Mouse (Mus musculus) stomach, postnatal 0 days (tissue): ENCODE measurements around the gene Pwwp2b. TPM values are rescaled to one million over a fixed set of nuclear protein-coding genes. Genes with fewer than 3 reads are reported as not detected.

Experiments used
- ATAC-seq: fragments of 200-750 bp; cut with Nextera tagmentation; 2 replicates; pipeline ENCODE4 v1.8.0; 2017; ENCODE audit not compliant: low FRiP score, low TSS enrichment
- DNase-seq: peaks from one replicate; pipeline ENCODE4 v3.0.0-alpha.2; 2016; ENCODE audit warnings: low spot score
- H3K27ac ChIP-seq: fragments of 300-500 bp; sonication (generic); replicated peaks from 2 replicates; pipeline ENCODE4 v1.5.1; 2014; ENCODE audit warnings: mild to moderate bottlenecking, control low read depth
- H3K27me3 ChIP-seq: fragments of 300-500 bp; sonication (generic); 2 replicates; pipeline ENCODE4 v1.6.1; 2014; ENCODE audit warnings: low read length; ENCODE audit not compliant: control insufficient read depth, insufficient read depth
- H3K36me3 ChIP-seq: fragments of 300-500 bp; sonication (generic); 2 replicates; pipeline ENCODE4 v1.6.1; 2014; ENCODE audit warnings: low read length, mixed read lengths; ENCODE audit not compliant: control insufficient read depth, insufficient read depth
- H3K4me1 ChIP-seq: fragments of 300-500 bp; sonication (generic); replicated peaks from 2 replicates; pipeline ENCODE4 v1.6.1; 2014; ENCODE audit warnings: antibody characterized with exemption; ENCODE audit not compliant: control insufficient read depth, insufficient read depth
- H3K4me2 ChIP-seq: fragments of 300-500 bp; sonication (generic); replicated peaks from 2 replicates; pipeline ENCODE4 v1.6.1; 2014; ENCODE audit warnings: low read depth, mild to moderate bottlenecking, control low read depth, moderate library complexity
- H3K4me3 ChIP-seq: fragments of 300-500 bp; sonication (generic); 2 replicates; pipeline ENCODE4 v1.5.1; 2014; ENCODE audit warnings: low read depth, low read length, control low read depth
- H3K9ac ChIP-seq: fragments of 300-500 bp; sonication (generic); 2 replicates; pipeline ENCODE4 v1.6.1; 2014; ENCODE audit warnings: mild to moderate bottlenecking, low read length, control low read depth, mixed read lengths
- H3K9me3 ChIP-seq: fragments of 300-500 bp; sonication (generic); 2 replicates; pipeline ENCODE4 v1.6.1; 2016; ENCODE audit warnings: low read length; ENCODE audit not compliant: control insufficient read depth
- CTCF ChIP-seq: IDR thresholded peaks from 2 replicates; pipeline ENCODE4 v1.5.1; 2016; ENCODE audit warnings: antibody characterized with exemption, low read depth, mild to moderate bottlenecking, moderate library complexity
- EP300 ChIP-seq: optimal IDR thresholded peaks from 2 replicates; pipeline ENCODE3; 2016; ENCODE audit warnings: antibody characterized with exemption
- WGBS: fragments of 180-500 bp; shearing (Covaris S2); extraction: QIAGEN DNeasy Blood & Tissue Kit; methylation state at CpG from one replicate; pipeline ENCODE4 v1.1.7; 2014; 5-methylcytosine and 5-hydroxymethylcytosine counted together
- polyA plus RNA-seq: library from polyadenylated mRNA; unstranded; fragments of >200 nt; fragmentation: Nextera tagmentation; extraction: Ambion mirVana; gene quantifications from 2 replicates; pipeline ENCODE4 v1.2.1, GENCODE M21; 2015

Gene Pwwp2b
- polyA plus RNA-seq, 1 experiment from 2014 or later: 16.0 TPM

DNA sequence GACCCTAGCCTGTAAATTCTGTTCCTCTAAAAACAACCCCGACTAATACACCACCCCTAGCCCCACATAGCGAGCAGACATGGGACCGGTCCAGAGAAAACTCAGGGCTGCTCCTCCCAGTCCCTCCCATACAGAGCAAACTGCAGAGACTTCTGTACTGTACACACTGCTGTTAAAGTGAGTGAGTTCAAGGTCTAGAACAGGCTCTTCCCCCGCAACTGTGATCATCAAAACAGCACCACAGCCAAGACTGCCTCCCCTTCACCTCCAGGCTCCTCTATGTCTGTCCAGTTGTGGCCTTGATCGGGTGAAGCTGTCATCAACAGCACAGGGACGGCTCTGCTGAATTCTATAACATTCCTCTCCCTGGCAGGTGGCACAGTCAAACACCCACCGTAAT, 40.3 kb downstream of the Pwwp2b start:
- 77% methylated on average over 7 of the region's 7 CpGs for WGBS
- no peak overlapping the region for H3K4me3 ChIP-seq
- H3K4me2 ChIP-seq: no peak overlapping the region
- H3K27ac ChIP-seq: no peak overlapping the region
- H3K9ac ChIP-seq: no peak overlapping the region
- no peak for ATAC-seq
- H3K27me3 ChIP-seq: no peaks in the 10 kb centered on the region
- no peak for DNase-seq
- H3K4me1 ChIP-seq: 0 out of 2 replicates have a peak, but pooled peaks cover 2% of the 10 kb centered on the region
- H3K36me3 ChIP-seq: no peaks in the 10 kb centered on the region
- no peaks in the 10 kb centered on the region for H3K9me3 ChIP-seq
- no peak for TF ChIP-seq CTCF
- TF ChIP-seq EP300: no peak

- Histone ChIP-seq H3K4me1 (no peaks in the 10 kb centered on the region), H3K4me3 (no peak overlapping the region), H3K27me3 (no peaks in the 10 kb centered on the region), H3K27ac (no peak overlapping the region), H3K36me3 (no peaks in the 10 kb centered on the region), H3K9me3 (no peaks in the 10 kb centered on the region), H3K4me2 (no peak overlapping the region), H3K9ac (no peak overlapping the region)
- DNase-seq (no peak), ATAC-seq (no peak)
- peak; percentile 50 for TF ChIP-seq CTCF
- no peak for TF ChIP-seq EP300
- 44% methylated on average over 4 of the region's 4 CpGs for WGBS
Observed at GRCm38 (mm10) chr7:139293350-139293749, 45.1 kb downstream of the Pwwp2b start.

DNA sequence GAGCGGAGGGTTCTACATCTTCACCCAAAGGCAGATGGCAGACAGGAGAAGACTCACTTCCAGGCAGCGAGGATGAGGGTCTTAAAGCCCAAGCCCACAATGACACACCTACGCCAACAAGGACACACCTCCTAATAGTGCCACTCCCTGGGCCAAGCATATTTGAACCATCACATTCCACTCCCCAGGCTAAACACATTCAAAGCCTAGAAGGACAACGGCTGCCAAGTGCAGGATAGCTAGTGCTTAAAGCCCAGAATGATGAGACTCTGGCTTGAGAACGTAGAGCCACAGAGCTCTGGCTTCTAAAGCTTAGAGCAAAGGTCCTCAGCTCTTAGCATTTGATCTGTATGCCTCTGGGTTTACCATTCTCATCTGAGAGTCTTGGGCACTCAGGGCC, 45.8 kb downstream of the Pwwp2b start:
- ATAC-seq (no peak), DNase-seq (no peak)
- Histone ChIP-seq H3K4me3 (no peak overlapping the region), H3K9me3 (no peaks in the 10 kb centered on the region), H3K36me3 (no peaks in the 10 kb centered on the region), H3K4me2 (no peak overlapping the region), H3K27me3 (no peaks in the 10 kb centered on the region), H3K9ac (no peak overlapping the region), H3K4me1 (no peaks in the 10 kb centered on the region), H3K27ac (no peak overlapping the region)
- WGBS: 62% methylated on average over 5 of the region's 5 CpGs
- TF ChIP-seq EP300: no peak
- no peak for TF ChIP-seq CTCF

DNA sequence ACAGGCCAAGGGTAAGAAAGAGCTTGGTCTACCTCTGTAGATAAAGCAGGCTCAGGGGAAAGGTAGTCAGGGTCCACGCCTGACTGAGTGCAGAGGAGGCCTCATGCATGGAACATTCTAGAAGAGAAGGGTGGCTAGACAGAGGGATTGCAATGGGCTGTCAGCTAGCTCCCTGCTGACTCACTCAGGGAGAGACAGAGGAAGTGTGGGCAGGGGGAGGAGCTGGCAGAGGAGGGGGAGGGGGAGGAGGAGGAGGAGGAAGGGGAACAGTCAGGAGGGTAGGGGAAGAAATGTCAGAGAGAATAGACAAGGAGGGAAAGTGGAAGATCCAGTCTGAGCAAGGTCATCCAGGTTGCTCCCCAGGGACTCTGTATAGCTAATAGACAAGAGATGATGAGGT, 47.4 kb downstream of the Pwwp2b start:
- Histone ChIP-seq H3K27ac (no peak overlapping the region), H3K4me3 (no peak overlapping the region), H3K27me3 (no peaks in the 10 kb centered on the region), H3K4me1 (no peaks in the 10 kb centered on the region), H3K36me3 (no peaks in the 10 kb centered on the region), H3K9ac (no peak overlapping the region), H3K4me2 (no peak overlapping the region), H3K9me3 (no peaks in the 10 kb centered on the region)
- no peak for DNase-seq
- no peak for ATAC-seq
- 73% methylated on average over 1 of the region's 1 CpGs for WGBS
- no peak for TF ChIP-seq CTCF
- TF ChIP-seq EP300: no peak

- no peaks in the 10 kb centered on the region for H3K36me3 ChIP-seq
- no peak overlapping the region; the same call in 1 of the 2 replicates for H3K27ac ChIP-seq
- 43% methylated on average over 10 of the region's 10 CpGs for WGBS
- H3K4me2 ChIP-seq: no peak overlapping the region
- DNase-seq: peak; percentile 55
- TF ChIP-seq EP300 (no peak), CTCF (no peak)
- no peak; the same call in 1 of the 2 replicates for ATAC-seq
- no peaks in the 10 kb centered on the region for H3K4me1 ChIP-seq
- no peaks in the 10 kb centered on the region for H3K27me3 ChIP-seq
- no peak overlapping the region for H3K4me3 ChIP-seq
- no peaks in the 10 kb centered on the region for H3K9me3 ChIP-seq
- no peak overlapping the region for H3K9ac ChIP-seq
Observed at GRCm38 (mm10) chr7:139296552-139297100, 48.3 kb downstream of the Pwwp2b start.

DNA sequence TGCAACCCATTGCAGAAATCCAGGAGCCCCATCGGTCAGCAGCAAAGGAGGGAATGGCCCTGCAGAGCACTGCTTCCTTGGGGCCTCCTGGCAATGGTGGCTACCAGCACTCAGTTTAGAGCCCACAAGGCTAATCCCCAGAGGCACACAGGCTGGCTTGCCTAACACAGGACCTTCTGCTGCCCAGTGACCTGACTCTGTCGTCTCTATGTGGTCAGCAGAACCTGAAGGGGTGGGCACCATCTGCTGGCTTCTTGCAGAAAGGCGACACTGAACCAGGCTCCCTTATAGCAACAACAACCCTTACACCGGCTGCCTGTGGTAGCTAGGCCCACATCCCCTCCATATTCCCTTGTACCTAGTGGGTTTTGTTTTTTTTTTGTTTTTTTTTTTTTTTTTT, 50.2 kb downstream of the Pwwp2b start:
- Histone ChIP-seq H3K4me1 (no peaks in the 10 kb centered on the region), H3K4me3 (no peak overlapping the region), H3K4me2 (no peak overlapping the region), H3K27ac (no peak overlapping the region), H3K9ac (no peak overlapping the region), H3K27me3 (no peaks in the 10 kb centered on the region), H3K9me3 (no peaks in the 10 kb centered on the region), H3K36me3 (no peaks in the 10 kb centered on the region)
- TF ChIP-seq CTCF: peak; percentile 76
- no peak for TF ChIP-seq EP300
- WGBS: 54% methylated on average over 4 of the region's 4 CpGs
- peak; percentile 49; the same call in 1 of the 2 replicates for ATAC-seq
- DNase-seq: peak; percentile 57
